Mouse (Mus musculus): Measurements from ENCODE around the gene Zfp821. TPM values are rescaled to one million over a fixed set of nuclear protein-coding genes. Genes with fewer than 3 reads are reported as not detected.

Gene Zfp821
- polyA plus RNA-seq (2015; fragmentation: Nextera tagmentation; extraction: Ambion mirVana), result 12.2 and 13.6 TPM in 2 replicates

DNA sequence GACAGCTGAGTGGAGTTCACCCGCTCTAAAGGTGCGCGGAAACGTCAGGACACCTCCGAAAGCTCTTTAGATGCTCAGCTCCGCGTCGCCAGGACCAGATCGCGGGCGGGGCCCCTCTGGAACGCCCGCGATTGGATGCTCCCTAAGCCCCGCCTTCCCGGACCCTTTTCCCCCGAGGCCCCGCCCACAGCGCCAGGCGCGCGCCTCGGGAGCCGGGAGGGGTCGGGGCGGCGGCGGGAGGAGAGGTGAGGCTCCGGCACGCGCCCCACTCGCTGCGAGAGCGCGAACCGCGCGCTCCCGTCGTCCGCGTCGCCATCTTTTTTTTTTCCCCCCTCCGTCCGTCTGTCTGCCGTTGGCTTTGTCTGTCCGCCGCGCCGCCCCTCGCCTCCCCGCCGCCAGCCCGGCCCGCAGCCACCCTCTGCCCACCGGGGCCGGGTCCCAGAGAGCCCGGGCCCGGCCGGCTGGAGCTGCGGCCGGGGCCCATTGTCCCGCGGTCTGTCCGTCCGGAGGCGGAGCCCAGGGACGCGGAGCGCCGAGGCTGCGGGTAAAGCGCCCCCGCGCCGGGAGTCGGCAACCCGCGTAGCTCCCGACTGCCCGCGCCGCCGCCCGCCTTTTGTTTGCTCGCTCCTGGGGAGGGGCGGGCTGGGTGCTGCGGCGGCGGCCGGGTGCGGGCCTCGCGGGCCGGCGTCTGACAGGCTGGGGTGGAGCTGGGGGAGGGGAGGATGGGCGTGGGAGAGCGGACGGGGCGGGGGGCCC is at the start of gene Zfp821:
Gene Zfp821, plus strand, starts transcription at position 227 of the 756 bp plus-strand sequence.
- TF ChIP-seq EP300 (optimal IDR thresholded peaks at IDR 0.05) (no peak), CTCF (IDR thresholded peaks at IDR 0.05; ENCODE audit: low read depth) (no peak)
- 0% methylated on average over 50 of the region's 100 CpGs for WGBS
- Histone ChIP-seq H3K4me3 (ENCODE audit: low read depth, low read length) (peak within 1 kb of the TSS; percentile 96), H3K9ac (ENCODE audit: low read length) (peak within 1 kb of the TSS; percentile 98), H3K4me2 (replicated peaks; ENCODE audit: low read depth) (peak within 1 kb of the TSS; percentile 77), H3K9me3 (ENCODE audit: control insufficient read depth, low read length) (no peaks in the 10 kb centered on the region), H3K27me3 (ENCODE audit: control insufficient read depth, insufficient read depth, low read length) (no peaks in the 10 kb centered on the region), H3K27ac (replicated peaks) (peak within 1 kb of the TSS; percentile 98), H3K4me1 (replicated peaks; ENCODE audit: control insufficient read depth, insufficient read depth) (no peaks in the 10 kb centered on the region), H3K36me3 (ENCODE audit: control insufficient read depth, insufficient read depth, low read length) (0 out of 2 replicates have a peak, but pooled peaks cover 5% of the 10 kb centered on the region)
- ATAC-seq (ENCODE audit: low FRiP score, low TSS enrichment), result peak; percentile 91
- peak; percentile 93 for DNase-seq (ENCODE audit: low spot score)

- no peak overlapping the region for H3K9ac ChIP-seq (ENCODE audit: low read length)
- no peak overlapping the region for H3K4me3 ChIP-seq (ENCODE audit: low read depth, low read length)
- H3K9me3 ChIP-seq (ENCODE audit: control insufficient read depth, low read length), result no peaks in the 10 kb centered on the region
- no peak overlapping the region for H3K4me2 ChIP-seq (replicated peaks; ENCODE audit: low read depth)
- DNase-seq (ENCODE audit: low spot score) (no peak), ATAC-seq (ENCODE audit: low FRiP score, low TSS enrichment) (no peak)
- no peak for TF ChIP-seq EP300 (optimal IDR thresholded peaks at IDR 0.05)
- no peak for TF ChIP-seq CTCF (IDR thresholded peaks at IDR 0.05; ENCODE audit: low read depth)
- WGBS, result 79% methylated on average over 3 of the region's 3 CpGs
- H3K36me3 ChIP-seq (ENCODE audit: control insufficient read depth, insufficient read depth, low read length), result no peaks in the 10 kb centered on the region
- H3K27me3 ChIP-seq (ENCODE audit: control insufficient read depth, insufficient read depth, low read length), result no peaks in the 10 kb centered on the region
- no peak overlapping the region for H3K27ac ChIP-seq (replicated peaks)
- H3K4me1 ChIP-seq (replicated peaks; ENCODE audit: control insufficient read depth, insufficient read depth), result no peaks in the 10 kb centered on the region
Observed at GRCm38 (mm10) chr8:109656860-109657259, 48.5 kb upstream of the Zfp821 start.

DNA sequence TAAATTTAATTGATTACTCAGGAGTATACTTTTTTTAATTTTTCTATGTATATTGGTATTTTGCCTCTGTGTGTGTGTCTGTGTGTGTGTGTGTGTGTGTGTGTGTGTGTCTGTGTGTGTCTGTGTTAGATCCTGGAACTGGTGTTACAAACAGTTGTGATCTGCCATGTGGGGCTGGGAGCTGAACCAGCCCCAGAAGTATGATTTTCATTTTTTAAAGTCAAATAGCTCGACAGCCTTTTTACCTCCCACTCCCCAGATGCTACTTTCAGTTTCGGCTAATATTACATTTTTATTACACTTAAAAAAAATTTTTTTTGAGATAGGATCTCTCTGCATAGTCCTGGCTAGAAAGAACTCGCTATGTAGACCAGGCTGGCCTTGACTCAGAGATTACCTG is 43.0 kb upstream of the Zfp821 start:
- TF ChIP-seq CTCF (IDR thresholded peaks at IDR 0.05; ENCODE audit: low read depth), result no peak
- no peak for TF ChIP-seq EP300 (optimal IDR thresholded peaks at IDR 0.05)
- no peaks in the 10 kb centered on the region for H3K27me3 ChIP-seq (ENCODE audit: control insufficient read depth, insufficient read depth, low read length)

GRCm38 (mm10) chr8:109666616-109667015 is 38.7 kb upstream of the Zfp821 start:
- Histone ChIP-seq H3K27me3 (ENCODE audit: control insufficient read depth, insufficient read depth, low read length) (no peaks in the 10 kb centered on the region), H3K36me3 (ENCODE audit: control insufficient read depth, insufficient read depth, low read length) (peaks cover 9% of the 10 kb centered on the region), H3K4me3 (ENCODE audit: low read depth, low read length) (no peak overlapping the region), H3K4me2 (replicated peaks; ENCODE audit: low read depth) (no peak overlapping the region), H3K27ac (replicated peaks) (no peak overlapping the region), H3K9ac (ENCODE audit: low read length) (no peak overlapping the region), H3K9me3 (ENCODE audit: control insufficient read depth, low read length) (no peaks in the 10 kb centered on the region), H3K4me1 (replicated peaks; ENCODE audit: control insufficient read depth, insufficient read depth) (no peaks in the 10 kb centered on the region)
- no peak for TF ChIP-seq CTCF (IDR thresholded peaks at IDR 0.05; ENCODE audit: low read depth)
- no peak for TF ChIP-seq EP300 (optimal IDR thresholded peaks at IDR 0.05)
- DNase-seq (ENCODE audit: low spot score) (no peak), ATAC-seq (ENCODE audit: low FRiP score, low TSS enrichment) (no peak)
- 76% methylated on average over 5 of the region's 5 CpGs for WGBS

More for the DNA sequence above, 43.0 kb upstream of the Zfp821 start:
- Histone ChIP-seq H3K9ac (ENCODE audit: low read length) (no peak overlapping the region), H3K4me2 (replicated peaks; ENCODE audit: low read depth) (no peak overlapping the region), H3K9me3 (ENCODE audit: control insufficient read depth, low read length) (no peaks in the 10 kb centered on the region), H3K4me3 (ENCODE audit: low read depth, low read length) (no peak overlapping the region), H3K36me3 (ENCODE audit: control insufficient read depth, insufficient read depth, low read length) (no peaks in the 10 kb centered on the region), H3K27ac (replicated peaks) (no peak overlapping the region), H3K4me1 (replicated peaks; ENCODE audit: control insufficient read depth, insufficient read depth) (no peaks in the 10 kb centered on the region)
- ATAC-seq (ENCODE audit: low FRiP score, low TSS enrichment) (no peak), DNase-seq (ENCODE audit: low spot score) (no peak)
- WGBS, result 78% methylated on average over 3 of the region's 3 CpGs

- Histone ChIP-seq H3K36me3 (ENCODE audit: control insufficient read depth, insufficient read depth, low read length) (peaks cover 31% of the 10 kb centered on the region), H3K4me3 (ENCODE audit: low read depth, low read length) (no peak overlapping the region), H3K27ac (replicated peaks) (no peak overlapping the region), H3K9ac (ENCODE audit: low read length) (no peak overlapping the region), H3K27me3 (ENCODE audit: control insufficient read depth, insufficient read depth, low read length) (no peaks in the 10 kb centered on the region), H3K9me3 (ENCODE audit: control insufficient read depth, low read length) (no peaks in the 10 kb centered on the region), H3K4me2 (replicated peaks; ENCODE audit: low read depth) (no peak overlapping the region), H3K4me1 (replicated peaks; ENCODE audit: control insufficient read depth, insufficient read depth) (no peaks in the 10 kb centered on the region)
- TF ChIP-seq EP300 (optimal IDR thresholded peaks at IDR 0.05) (no peak), CTCF (IDR thresholded peaks at IDR 0.05; ENCODE audit: low read depth) (no peak)
- ATAC-seq (ENCODE audit: low FRiP score, low TSS enrichment) (peak; percentile 80), DNase-seq (ENCODE audit: low spot score) (peak; percentile 32)
- 63% methylated on average over 5 of the region's 5 CpGs for WGBS
Observed at GRCm38 (mm10) chr8:109672656-109673055, 32.7 kb upstream of the Zfp821 start.

GRCm38 (mm10) chr8:109673596-109673995 is 31.8 kb upstream of the Zfp821 start:
- Histone ChIP-seq H3K9me3 (ENCODE audit: control insufficient read depth, low read length) (no peaks in the 10 kb centered on the region), H3K4me1 (replicated peaks; ENCODE audit: control insufficient read depth, insufficient read depth) (no peaks in the 10 kb centered on the region), H3K27ac (replicated peaks) (no peak overlapping the region), H3K4me3 (ENCODE audit: low read depth, low read length) (no peak overlapping the region), H3K9ac (ENCODE audit: low read length) (no peak overlapping the region), H3K36me3 (ENCODE audit: control insufficient read depth, insufficient read depth, low read length) (peaks cover 34% of the 10 kb centered on the region), H3K27me3 (ENCODE audit: control insufficient read depth, insufficient read depth, low read length) (no peaks in the 10 kb centered on the region), H3K4me2 (replicated peaks; ENCODE audit: low read depth) (no peak overlapping the region)
- DNase-seq (ENCODE audit: low spot score) (no peak), ATAC-seq (ENCODE audit: low FRiP score, low TSS enrichment) (no peak; the same call in 1 of the 2 replicates)
- WGBS, result 76% methylated on average over 2 of the region's 2 CpGs
- TF ChIP-seq CTCF (IDR thresholded peaks at IDR 0.05; ENCODE audit: low read depth), result no peak
- TF ChIP-seq EP300 (optimal IDR thresholded peaks at IDR 0.05), result no peak
